Mouse (Mus musculus): Measurements from ENCODE around the gene Arl15.

GRCm38 (mm10) chr13:114071439-114071838 is 277.1 kb downstream of the Arl15 start:
- TF ChIP-seq EP300 (IDR thresholded peaks at IDR 0.05), result no peak
- TF ChIP-seq CTCF (IDR thresholded peaks at IDR 0.05), result no peak
